Mouse (Mus musculus) left cerebral cortex, adult 9 months (tissue): Measurements from ENCODE around the gene Tmem147.

Experiments used
- DNase-seq, 2 experiments: peaks; one replicate each; pipeline ENCODE4 v3.0.0; 2022; ENCODE audit warnings: low spot score in 2 of 2

Tmem147 gene

DNA sequence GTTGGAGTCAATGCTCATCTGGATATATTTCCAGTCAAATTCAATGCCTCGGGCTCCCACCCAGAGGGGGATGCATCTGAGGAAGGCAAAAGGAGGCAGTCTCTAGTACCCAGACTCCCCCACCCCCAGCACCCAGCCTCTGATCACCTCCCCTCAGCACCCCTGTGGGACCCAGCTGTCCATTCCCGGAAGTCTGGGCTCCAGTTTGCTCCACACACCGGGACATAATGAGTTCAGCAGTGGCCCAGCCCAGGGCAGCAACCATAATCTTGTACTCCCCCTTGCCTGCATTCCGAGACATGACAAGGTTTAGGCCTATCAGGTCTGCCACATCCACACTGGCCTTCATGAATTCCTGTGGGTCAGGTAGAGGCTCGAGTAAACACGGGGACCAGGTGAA lies 1.1 kb downstream of the Tmem147 start:
- DNase-seq = no peak

DNA sequence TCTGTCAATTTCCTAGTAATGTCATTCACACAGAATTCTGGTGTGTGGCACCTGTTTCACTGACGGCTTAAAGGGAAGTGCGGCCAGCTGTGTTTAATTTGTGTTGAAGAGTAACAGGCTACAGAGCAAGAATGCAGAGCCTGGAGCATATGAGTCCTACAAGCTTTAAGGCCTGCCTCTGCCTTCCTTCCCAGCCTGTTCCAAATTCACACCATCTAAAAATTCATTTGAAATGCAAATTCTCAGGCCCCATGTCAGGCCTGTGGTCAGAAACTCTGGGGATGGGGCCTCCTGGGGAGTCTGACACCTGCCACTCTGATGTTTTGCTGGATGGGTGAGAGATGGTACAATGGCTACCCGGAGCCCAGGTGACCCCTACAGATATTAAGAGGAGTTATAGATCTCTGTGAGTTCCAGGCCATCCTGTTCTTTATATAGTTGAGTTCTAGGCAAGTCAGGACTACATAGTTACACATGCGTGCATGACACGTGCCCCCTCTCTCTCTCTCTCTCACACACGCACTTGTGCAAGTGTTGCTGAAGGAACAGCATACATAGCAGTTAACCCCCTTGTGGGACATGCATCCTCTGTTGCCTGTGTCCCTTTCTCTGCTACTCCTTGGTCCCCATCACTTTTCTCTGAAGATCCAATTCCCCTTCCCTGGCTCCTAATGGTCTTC lies 5.9 kb downstream of the Tmem147 start:
- no peak for DNase-seq

DNA sequence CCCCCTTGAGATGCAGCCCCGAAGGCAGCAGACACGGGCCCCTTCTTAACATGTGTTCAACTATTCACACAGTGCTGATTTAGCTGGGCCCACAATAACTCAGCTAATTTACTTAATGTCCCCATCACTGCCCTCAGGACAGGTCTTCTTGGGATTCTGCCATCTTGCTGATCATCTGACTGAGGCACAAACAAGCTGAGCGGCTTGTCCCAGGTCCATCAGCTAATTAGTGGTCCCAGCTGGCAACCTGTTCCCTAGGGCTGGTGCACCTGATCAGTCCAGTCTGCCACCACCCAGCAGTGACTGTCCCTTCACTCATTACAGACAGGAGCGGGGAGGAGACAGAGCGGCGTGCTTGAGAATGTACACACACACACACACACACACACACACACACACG lies 8.1 kb downstream of the Tmem147 start:
- no peak for DNase-seq

DNA sequence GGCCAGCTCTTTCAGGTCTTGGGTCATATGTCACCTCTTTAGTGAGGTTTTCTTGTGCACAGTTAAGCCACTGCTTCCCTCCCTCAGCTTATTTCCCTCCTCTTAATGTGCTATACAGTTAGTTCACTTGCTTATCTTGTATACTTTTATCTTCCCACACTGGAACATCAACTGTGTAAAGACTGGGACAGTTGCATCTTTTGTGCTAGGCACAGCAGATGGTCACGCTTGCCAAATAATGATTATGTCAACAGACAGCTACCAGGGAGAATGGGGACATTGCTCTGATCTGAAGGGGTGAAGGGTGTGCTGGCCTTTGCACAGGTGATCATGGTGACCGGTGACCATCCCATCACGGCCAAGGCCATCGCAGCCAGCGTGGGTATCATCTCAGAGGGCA lies 9.7 kb downstream of the Tmem147 start:
- no peak for DNase-seq

DNA sequence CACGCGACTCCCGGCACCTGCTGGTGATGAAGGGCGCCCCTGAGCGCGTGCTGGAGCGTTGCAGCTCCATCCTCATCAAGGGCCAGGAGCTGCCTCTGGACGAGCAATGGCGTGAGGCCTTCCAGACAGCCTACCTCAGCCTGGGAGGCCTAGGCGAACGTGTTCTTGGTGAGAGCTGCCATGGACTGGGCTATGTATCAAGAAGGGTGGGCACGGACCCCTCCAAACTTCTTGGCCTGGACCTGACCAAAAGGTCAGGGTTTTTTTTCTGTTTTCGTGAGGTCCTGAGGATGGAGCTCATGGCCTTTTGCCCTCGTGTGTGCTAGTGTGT lies 11.7 kb downstream of the Tmem147 start:
- no peak for DNase-seq

DNA sequence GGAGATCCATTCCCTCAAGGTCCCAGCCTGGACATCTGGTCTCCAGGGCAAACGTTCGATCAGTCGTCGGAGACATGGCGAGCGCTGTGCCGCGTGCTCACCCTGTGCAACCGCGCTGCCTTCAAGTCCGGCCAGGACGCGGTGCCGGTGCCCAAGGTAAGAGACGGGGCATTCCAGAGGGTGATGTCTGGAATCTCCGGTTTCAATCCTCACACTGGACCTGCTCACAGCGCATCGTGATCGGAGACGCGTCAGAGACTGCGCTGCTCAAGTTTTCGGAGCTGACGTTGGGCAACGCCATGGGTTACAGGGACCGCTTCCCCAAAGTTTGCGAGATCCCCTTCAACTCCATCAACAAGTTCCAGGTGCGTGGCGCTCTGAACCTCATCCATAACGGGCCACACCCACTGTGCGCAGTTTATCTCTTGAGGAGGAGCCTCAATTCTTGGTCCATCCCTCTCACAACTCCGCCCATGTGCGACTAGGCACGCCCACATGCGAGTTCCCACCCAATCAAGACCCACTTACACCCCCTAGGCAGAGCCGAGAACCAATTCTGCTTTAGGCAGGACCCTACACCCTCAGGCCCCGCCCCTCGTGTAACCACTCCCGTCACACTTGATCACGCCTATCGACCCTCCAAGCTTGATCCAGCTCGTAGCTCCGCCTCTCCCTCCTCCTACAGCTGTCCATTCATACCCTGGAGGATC lies 12.2 kb downstream of the Tmem147 start:
- peak in 1 of 2 experiments; percentile 64 for DNase-seq

DNA sequence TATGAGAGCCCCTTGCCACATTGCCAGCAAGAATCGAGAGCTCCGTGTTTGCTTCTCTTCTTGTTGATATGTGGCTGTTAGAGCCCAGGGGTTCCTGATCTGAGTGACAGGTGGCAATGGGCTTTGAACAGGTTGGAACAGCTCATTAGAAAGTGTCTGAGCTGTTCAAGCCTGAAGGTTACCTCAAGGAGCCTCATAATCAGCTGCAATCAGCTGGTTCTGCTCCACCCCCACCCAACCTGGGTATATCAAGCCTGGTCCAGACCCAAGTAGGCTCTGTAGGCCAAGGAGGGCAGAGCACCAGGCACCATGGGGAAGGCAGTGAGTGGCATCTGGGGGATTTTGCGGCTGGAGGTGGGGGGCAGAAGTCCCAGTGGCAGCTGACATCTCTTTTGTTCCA lies 17.4 kb downstream of the Tmem147 start, which contains the start of gene Atp4a:
TSS of gene Atp4a (plus strand) at position 268 of the 400 bp plus-strand sequence.
- no peak for DNase-seq

DNA sequence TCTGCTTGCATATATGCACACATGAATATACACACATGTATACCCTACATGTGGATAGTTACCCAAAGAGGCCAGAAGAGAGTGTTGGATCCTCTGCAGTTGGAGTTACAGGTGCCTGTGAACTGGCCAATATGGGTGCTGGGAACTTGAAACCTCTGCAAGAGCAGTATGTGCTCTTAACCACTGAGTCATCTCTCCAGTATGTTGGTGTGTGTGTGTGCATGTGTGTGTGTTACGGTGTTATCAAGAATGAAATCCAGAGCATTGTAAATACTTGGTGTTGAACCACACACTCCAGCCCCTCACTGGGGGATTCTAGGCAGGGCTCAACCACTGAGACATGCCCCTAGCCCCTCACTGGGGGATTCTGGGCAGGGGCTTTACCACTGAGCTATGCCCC lies 21.9 kb downstream of the Tmem147 start:
- no peak for DNase-seq

DNA sequence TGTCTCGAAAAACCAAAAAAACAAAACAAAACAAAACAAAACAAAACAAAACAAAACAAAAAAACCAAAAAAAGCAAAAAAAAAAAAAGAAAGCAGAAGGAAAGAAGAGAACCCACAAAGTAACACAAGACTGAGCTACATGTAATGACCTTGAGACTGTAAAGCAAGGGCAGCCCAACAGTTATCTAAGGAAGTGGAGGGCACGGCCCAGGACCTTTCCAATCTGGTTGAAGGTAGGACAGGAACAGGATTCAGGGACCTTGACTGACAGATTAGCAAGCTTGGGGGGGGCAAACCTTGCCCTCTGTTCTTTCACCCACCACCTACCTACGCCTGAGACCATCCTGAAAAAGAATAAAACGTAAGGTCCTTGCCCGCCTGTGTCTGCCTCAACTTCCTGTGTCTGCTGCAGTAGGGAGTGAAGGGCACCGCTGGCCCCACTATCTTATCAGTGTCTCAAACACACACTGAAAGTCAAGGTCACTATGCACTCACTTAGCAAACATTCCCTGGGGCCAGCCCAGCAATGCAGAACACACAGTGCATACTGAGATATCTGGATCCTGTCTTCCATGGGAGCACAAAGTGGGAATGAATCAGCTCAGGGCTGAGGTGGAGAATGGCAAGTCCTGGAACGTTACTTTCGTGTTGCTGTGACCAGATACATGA lies 23.0 kb downstream of the Tmem147 start:
- no peak for DNase-seq

DNA sequence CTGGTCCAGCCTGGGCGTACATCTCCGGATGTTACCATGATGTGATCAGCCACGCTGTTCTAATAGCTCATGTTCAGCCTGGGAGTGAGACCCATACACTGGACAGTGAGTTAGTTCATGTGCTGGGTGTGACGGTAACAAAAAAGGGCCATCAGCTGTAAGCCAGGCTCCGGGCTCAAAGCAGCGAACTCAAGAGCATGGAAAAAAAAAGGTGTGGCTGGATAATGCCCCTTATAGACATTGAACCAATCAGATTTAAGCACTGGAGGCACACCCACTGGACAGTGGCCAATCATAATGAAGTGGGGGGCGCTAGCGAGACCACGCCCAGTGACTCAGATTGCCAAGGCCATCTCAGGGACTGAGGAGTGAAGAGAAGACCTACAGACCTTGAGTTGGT lies 30.8 kb downstream of the Tmem147 start, which contains the start of gene 2200002J24Rik:
TSS of gene 2200002J24Rik (plus strand) at position 338 of the 400 bp plus-strand sequence.
- DNase-seq = no peak

DNA sequence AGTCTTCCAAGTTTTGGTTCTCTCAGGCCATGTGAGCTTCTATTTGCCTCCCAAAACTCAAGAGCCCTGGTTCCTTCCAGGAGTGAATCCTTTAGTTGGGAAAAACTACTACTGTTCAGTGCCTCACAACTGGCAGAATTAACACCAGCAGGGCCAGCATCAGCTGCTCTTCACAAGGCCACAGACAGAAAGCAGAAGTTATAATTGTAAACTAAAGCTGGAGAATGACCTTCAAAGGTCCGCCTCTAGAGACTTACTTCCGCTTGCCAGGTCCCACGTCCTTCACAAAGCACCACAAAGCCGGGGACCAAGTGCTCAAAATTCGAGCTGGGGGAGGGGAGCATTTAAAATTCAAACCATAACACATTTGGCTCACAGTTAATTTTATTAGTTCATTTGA lies 31.2 kb downstream of the Tmem147 start:
- DNase-seq = no peak

DNA sequence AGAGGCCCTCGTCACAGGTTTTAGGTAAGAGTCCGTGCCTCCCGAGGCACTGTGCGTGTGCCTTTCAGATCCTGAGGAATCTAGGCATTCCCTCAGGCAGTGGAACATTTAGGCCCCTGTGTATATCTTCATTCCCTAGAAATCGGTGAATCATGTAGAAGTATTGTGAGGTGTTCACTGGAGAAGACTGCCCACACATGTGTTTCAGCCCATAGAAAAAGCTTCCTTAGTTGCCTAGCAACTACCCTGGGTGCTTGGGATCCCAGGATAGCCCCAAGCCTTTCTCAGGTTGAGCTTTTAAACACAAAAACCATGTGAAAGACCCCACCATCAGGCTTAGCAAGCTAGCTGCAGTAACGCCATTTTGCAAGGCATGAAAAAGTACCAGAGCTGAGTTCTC lies 41.0 kb downstream of the Tmem147 start:
- DNase-seq = peak in 1 of 2 experiments; percentile 10

DNA sequence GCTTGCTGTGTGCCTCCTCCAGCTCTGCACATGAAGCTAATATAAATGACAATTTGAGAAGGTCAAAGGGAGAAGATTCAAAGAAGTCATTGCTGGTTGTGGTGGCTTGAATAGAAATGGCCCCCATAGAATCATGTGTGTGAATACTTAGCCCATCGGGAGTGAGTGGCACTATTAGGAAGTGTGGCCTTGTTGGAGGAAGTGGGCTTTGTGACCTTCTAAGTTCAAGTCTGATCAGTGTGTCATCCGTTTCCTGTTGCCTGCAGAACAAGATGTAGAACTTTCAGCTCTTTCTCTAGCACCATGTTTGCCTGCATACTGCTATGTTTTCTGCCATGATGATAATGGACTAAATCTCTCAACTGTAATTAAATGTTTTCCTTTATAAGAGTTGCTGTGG lies 45.9 kb downstream of the Tmem147 start:
- no peak for DNase-seq

DNA sequence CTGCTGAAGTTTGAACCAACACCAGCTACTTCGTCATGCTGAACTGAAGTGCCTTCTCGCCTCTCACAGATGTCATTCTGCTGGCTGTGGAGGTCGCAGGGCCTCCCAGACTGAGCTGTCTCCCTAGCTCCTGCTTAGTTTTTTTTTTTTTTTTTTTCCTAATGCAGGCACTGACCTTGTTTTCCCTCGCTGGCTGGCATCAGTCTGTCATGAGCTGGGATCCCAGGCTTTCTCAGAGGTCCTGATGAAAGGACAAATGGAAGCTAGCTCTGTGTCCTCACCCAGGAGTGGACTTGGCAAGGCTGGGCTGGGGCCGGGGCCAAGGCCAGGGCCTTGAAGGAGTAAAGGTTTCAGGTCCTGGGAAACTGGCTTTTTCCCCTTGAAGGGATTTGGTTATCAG lies 47.4 kb downstream of the Tmem147 start:
- no peak for DNase-seq

DNA sequence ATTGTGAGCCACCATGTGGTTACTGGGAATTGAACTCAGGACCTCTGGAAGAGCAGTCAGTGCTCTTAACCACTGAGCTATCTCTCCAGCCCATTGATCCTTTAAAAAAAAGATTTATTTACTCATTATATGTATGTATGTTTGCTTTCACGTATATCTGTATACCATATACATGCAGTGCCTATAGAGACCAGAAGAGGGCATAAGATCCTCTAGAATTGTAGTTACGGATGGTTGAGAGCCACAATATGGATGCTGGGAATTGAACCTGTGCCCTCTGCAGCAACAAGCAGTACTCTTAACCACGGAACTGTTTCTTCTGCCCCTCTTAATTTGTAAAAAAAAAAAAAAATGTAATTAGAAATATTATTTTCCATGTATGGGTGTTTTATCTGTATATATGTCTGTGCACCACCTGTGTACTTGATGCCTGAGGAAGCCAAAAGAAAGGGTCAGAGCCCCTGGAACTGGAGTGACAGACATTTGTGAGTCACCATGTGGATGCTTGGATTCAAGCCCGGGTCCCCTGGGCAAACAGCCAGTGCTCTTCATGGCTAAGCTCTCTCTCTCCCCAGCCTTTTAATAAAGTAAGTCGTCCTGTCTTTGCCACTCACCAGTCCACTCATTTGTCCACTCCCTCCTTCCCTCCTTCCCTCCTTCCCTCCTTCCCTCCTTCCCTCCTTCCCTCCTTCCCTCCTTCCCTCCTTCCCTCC lies 50.9 kb downstream of the Tmem147 start:
- no peak for DNase-seq
